Mouse (Mus musculus): ENCODE measurements around the gene Zbtb18.

Gene Zbtb18

GRCm38 (mm10) chr1:177447541-177448111, 5.5 kb downstream of the Zbtb18 start:
- DNase-seq = peak in 1 of 2 experiments; percentile 64

- DNase-seq = peak; percentile 59 to 71
These were observed 6.0 kb downstream of the Zbtb18 start for GRCm38 (mm10) chr1:177448121-177448561.

GRCm38 (mm10) chr1:177448921-177449320, 6.8 kb downstream of the Zbtb18 start:
- DNase-seq = peak in 1 of 2 experiments; percentile 31

DNA sequence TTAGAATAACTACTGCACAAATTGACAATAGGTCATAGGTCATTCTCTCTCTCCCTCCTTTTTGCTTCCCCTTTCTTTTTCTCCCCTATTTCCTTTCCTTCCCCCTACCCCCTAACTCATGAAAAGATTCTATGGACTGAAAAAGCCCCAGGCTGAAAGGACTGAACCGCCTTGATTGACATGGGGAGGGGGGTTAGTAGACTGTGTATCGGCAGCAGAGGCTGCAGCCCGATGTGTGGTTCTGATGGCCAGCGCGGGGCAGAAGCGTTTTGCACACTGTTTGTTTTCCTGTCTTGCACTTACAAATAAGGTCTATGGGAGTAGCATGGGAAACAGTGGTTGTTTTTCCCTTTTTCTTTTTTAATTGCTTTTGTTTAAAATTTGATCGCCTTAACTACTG, 7.7 kb downstream of the Zbtb18 start:
- DNase-seq = peak in 1 of 2 experiments; percentile 52

DNA sequence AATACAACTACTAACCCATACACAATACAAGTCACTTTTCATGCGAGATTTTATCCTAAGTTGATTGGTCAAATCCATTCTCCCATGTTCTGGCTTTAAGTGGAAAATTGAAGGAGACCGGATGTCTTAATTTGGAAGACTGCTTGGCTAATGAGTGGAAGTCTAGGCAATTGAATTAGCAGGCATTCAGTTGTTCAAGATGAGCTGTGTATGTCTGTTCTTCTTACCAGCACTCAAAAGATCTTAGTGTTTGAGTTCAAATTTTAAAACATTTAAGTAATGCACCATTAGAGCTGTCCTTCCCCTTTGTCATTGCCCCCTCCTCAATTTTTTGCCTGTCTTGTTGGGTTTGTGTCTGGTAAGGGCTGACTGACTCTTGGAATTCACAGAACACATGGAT, 8.9 kb downstream of the Zbtb18 start:
- DNase-seq = peak in 1 of 2 experiments; percentile 37

DNA sequence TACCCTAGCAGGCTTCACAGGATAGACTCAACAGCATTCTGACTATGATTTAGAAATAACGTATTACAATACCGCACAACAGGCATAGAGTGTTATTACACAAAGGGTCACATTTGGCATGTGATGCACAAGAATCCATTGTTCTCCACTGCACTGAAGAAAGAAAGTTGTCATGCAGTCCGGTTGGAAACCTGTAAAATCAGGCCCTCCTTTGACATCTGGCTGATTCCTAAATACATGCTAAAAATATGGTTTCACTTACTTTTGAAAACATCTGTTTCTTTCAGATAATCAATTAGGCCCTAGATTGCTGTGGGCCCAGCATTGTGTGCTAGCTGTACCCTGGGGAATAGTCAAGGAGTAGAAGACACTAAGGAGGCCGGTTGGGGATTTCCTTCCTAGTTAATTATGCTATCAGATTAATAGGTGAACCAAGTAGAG, 9.9 kb downstream of the Zbtb18 start:
- DNase-seq = peak in 1 of 2 experiments; percentile 49

DNA sequence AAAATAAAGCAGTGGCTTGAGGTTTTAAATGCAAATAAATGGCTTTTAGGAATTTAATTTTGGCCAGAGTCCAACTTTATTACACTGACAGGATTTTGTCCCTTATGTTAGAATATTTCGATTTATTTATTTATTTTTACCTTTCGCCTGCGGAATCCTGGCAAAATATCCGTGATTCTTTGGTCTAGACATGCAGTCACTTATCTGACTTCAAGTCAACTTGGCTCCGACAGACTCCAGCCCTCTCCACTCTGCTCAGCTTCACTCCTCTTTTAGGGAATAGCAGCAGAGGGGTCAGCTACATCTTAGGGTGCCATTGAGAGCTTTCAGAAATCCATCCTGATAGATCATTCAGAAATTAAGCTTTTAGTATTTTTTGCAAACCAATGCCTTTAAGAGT, 10.8 kb downstream of the Zbtb18 start:
- peak in 1 of 2 experiments; percentile 55 for DNase-seq

DNA sequence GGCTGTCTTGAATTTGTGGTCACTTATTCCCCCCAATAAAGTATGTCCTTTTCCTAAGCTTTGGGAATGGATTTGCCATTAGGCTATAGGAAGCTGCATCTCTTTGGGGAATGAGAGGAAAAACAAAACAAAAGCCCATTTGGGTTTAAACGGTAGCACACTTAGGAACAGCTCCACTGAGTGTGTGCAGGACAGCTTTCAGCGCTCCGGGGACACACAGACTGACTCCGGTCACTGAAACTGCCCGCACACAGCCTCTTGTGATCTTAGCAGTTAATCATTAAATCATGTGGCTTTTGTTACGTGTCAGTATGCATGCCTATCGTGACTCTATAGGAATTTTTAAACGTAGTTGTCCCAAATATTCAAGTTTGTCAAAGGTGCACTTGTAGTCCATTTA, 11.7 kb downstream of the Zbtb18 start:
- peak; percentile 47 to 65 for DNase-seq

DNA sequence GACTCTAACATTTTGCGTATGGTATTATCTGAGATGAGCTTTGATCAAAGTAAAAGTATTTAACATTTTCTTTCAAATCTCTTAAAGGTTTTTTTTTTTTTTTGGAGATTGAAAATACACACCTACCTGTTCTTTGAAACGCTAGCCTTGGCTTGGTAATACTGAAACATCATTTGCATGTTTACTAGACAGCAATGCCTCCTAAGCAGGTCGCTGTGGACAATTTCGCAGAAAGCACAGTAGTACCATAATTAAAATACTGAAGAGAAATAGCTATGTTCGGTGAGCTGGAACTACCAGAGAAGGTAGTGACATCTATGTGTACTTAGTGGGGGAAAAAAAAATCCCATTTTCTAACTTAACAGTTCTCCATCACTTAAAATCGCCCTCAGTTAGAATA, 12.3 kb downstream of the Zbtb18 start:
- no peak for DNase-seq

DNA sequence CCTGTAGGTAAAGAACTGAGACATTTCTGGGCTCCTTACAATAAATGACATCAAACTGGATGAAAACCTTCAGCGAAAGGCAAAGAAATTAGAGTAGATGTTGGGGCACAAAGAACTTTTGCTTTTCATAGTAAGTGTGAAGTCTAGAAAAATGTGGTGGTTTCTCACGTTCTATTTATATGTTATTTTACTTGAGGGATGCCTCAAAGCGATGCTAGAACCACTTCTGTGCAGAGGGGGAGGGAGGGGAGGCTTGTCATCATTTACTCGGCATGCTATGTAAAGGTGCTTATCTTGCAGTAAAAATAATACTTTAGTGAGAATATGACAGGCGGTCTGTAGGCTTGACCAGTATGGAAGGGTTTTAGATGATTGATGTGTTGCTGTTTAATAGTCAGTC, 13.3 kb downstream of the Zbtb18 start:
- DNase-seq = peak in 1 of 2 experiments; percentile 17

GRCm38 (mm10) chr1:177456208-177456607, 14.1 kb downstream of the Zbtb18 start:
- DNase-seq = no peak

- DNase-seq = peak; percentile 60 to 65
These were observed 14.6 kb downstream of the Zbtb18 start for GRCm38 (mm10) chr1:177456772-177457171.

DNA sequence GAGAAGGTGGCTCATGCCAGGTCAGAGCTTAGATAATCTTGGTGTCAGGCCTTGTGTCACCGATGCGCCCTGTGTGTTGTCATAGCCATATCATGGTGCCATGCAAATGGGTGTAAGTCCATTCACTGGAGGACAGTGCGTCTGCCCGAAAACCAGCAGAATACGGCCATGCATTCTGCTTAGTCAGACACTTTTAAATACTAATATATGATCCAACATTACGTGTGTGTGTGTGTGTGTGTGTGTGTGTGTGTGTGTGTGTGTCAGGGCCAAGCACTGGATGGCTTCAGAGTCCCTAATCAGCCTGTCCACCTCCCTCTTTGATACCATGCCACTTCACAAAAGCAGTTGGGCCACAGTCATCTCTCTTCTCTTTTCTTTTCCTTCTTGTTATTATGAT, 15.8 kb downstream of the Zbtb18 start:
- peak in 1 of 2 experiments; percentile 60 for DNase-seq

GRCm38 (mm10) chr1:177458456-177459389, 16.6 kb downstream of the Zbtb18 start:
- DNase-seq = peak; percentile 91 to 96

DNA sequence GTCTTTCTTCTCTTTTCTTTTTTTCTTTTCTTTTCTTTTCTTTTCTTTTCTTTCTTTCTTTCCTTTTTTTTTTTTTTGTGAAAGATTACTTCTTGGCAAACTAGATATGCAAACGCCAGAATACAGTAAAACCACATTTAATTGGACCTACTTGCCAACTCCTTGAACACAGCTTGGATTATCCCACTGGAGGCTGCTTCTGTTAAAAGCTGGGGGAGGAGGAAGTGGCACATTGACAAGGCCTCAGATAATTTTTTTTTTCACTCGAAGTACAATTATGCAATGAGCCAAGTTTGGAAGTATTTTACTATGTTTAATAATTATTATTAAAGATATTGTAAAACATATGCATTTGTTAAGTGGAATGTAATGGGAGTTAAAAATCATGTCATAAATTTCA, 17.4 kb downstream of the Zbtb18 start:
- DNase-seq = no peak

GRCm38 (mm10) chr1:177467150-177467549, 25.0 kb downstream of the Zbtb18 start:
- DNase-seq = no peak

DNA sequence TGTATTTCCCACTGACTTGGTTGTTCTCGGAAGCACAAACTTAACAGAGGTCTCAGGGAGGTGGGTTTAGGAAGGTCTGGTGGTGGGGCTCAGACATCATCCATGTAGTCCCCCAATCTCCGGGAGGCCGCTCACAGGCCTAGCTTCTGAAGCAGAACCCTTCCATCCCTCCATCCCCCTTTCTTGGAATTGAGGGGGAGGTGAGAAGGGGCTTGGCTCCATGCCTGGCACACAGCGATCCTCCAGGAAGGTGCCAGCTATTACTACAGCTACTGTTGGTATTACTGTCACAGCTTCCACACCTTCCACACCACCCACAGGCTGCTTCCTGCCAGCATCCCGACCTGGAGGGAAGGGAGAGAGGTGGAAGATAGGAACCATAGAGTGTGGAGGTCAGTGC, 26.3 kb downstream of the Zbtb18 start:
- DNase-seq = no peak

- DNase-seq = no peak
These were observed 27.9 kb downstream of the Zbtb18 start for GRCm38 (mm10) chr1:177470091-177470490.

DNA sequence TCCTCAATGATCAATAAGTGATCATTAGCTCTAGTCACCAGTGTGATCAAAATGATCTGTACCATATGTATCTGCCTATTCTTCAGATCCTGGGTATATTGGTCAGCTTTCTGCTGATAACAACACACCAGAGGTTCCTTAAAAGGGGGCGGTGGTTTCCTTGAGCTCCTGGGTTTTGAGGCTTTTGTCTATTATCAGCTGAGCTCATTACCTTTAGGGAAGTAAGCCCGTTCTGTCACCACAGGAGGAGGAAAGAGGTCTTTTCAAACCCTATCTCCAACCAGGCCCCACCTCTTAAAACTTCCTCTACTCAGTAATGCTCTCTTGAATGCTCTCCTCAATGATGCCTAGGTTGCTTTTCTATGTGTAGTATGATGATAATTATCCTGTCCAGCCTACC, 28.8 kb downstream of the Zbtb18 start:
- no peak for DNase-seq

GRCm38 (mm10) chr1:177475542-177476197, 33.5 kb downstream of the Zbtb18 start:
- no peak for DNase-seq

- no peak for DNase-seq
These were observed 36.4 kb downstream of the Zbtb18 start for GRCm38 (mm10) chr1:177478578-177478977.

DNA sequence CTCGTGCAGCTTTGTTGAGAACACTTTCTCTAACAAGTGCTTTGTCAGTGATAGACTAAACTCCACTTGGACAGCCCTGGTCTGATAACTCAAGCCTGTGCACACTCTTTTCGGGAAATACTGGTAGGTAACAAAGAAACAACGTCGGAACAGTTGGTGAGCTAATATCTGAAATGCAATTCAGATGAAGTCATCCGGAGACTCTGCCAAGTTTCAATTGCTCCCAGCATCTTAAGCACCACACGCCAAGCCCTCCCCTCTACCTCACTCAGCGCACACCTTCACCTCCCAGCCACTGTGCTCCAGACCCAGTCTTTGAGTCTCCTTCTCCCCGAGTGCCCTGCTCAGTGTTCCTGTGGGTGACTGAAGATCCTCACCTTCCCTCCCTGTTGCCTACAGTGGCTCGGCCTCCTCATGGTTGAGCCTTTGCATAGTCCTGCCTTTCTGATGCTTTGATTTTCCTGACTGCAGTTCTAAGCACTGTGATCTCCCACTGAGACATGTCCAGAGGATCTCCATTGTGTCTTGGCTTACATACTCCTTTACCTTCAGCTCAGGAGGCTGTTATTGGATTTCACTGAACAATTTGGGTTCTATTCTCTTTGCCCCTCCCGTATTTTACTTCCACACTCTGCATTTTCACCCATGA, 37.3 kb downstream of the Zbtb18 start:
- peak; percentile 66 to 69 for DNase-seq

- no peak for DNase-seq
These were observed 41.5 kb downstream of the Zbtb18 start for GRCm38 (mm10) chr1:177483612-177484011.

All from cerebellum, adult 18-20 months (tissue).